Mouse (Mus musculus) heart, postnatal 10 days (tissue): ENCODE data around the gene Ankrd33. TPM values are rescaled to one million over a fixed set of nuclear protein-coding genes. Genes with fewer than 3 reads are reported as not detected.

Experiments
- DNase-seq, 2 experiments: peaks; one replicate each; pipeline ENCODE4 v3.0.0; 2021
- intact Hi-C: fragments of 180-260 bp; cut with DNase I; formaldehyde crosslinking; loops from one replicate; pipeline ENCODE4 v1.15.1; 2025
- total RNA-seq, 2 experiments: library from RNA; stranded (reverse); gene quantifications; 2 replicates each; pipeline ENCODE4 v1.2.3; 2021

Ankrd33 gene
- total RNA-seq: not detected

GRCm38 (mm10) chr15:101115511-101116110 lies at the start of gene Ankrd33:
Ankrd33 (plus strand) TSS chr15:101115755.
- intact Hi-C loops: no loop called here
- no peak for DNase-seq

- DNase-seq: no peak
- intact Hi-C loops: loop anchor here (5.0 kb wide), 1 partner anchor 41 kb away; no protein-coding TSS in a partner anchor
These were observed 49.1 kb upstream of the Ankrd33 start for GRCm38 (mm10) chr15:101066364-101066847.

GRCm38 (mm10) chr15:101066920-101067696 lies 48.4 kb upstream of the Ankrd33 start:
- intact Hi-C loops: loop anchor here (5.0 kb wide), 1 partner anchor 40 kb away; no protein-coding TSS in a partner anchor
- no peak for DNase-seq

GRCm38 (mm10) chr15:101068029-101068428 lies 47.5 kb upstream of the Ankrd33 start:
- DNase-seq: peak; percentile 66 to 68
- intact Hi-C loops: loop anchor here (5.0 kb wide), 1 partner anchor 39 kb away; no protein-coding TSS in a partner anchor

- DNase-seq: no peak
- intact Hi-C loops: loop anchor here (5.0 kb wide), 1 partner anchor 39 kb away; no protein-coding TSS in a partner anchor
These were observed 46.9 kb upstream of the Ankrd33 start for GRCm38 (mm10) chr15:101068671-101069070.

GRCm38 (mm10) chr15:101069641-101070190 lies 45.8 kb upstream of the Ankrd33 start:
- DNase-seq: no peak
- intact Hi-C loops: loop anchor here (5.0 kb wide), 1 partner anchor 38 kb away; no protein-coding TSS in a partner anchor

- intact Hi-C loops: no loop called here
- no peak for DNase-seq
These were observed 44.8 kb upstream of the Ankrd33 start for GRCm38 (mm10) chr15:101070762-101071161.

GRCm38 (mm10) chr15:101072736-101073135 lies 42.8 kb upstream of the Ankrd33 start:
- intact Hi-C loops: no loop called here
- DNase-seq: no peak

GRCm38 (mm10) chr15:101074067-101074466 lies 41.5 kb upstream of the Ankrd33 start:
- intact Hi-C loops: no loop called here
- no peak for DNase-seq

- DNase-seq: no peak
- intact Hi-C loops: no loop called here
These were observed 40.4 kb upstream of the Ankrd33 start for GRCm38 (mm10) chr15:101075150-101075549.

GRCm38 (mm10) chr15:101075656-101076055 lies 39.9 kb upstream of the Ankrd33 start:
- DNase-seq: no peak
- intact Hi-C loops: no loop called here

- no peak for DNase-seq
These were observed 39.2 kb upstream of the Ankrd33 start for GRCm38 (mm10) chr15:101076071-101077000.

GRCm38 (mm10) chr15:101077001-101077812 lies 38.3 kb upstream of the Ankrd33 start:
- intact Hi-C loops: no loop called here
- DNase-seq: no peak

More at GRCm38 (mm10) chr15:101076071-101077000, 39.2 kb upstream of the Ankrd33 start:
- intact Hi-C loops: no loop called here

- intact Hi-C loops: loop anchor here (2.0 kb wide), 1 partner anchor 27 kb away; no protein-coding TSS in a partner anchor
These were observed 37.5 kb upstream of the Ankrd33 start, which contains the start of gene Fignl2 for GRCm38 (mm10) chr15:101077813-101078730. Fignl2 (minus strand) TSS chr15:101078567.

GRCm38 (mm10) chr15:101078731-101079156 lies 36.8 kb upstream of the Ankrd33 start:
- DNase-seq: peak; percentile 89
- intact Hi-C loops: loop anchor here (2.0 kb wide), 1 partner anchor 26 kb away; no protein-coding TSS in a partner anchor

More at GRCm38 (mm10) chr15:101077813-101078730, 37.5 kb upstream of the Ankrd33 start, which contains the start of gene Fignl2:
- peak in 1 of 2 experiments; percentile 51 for DNase-seq

GRCm38 (mm10) chr15:101080031-101080520 lies 35.5 kb upstream of the Ankrd33 start:
- intact Hi-C loops: no loop called here
- no peak for DNase-seq

GRCm38 (mm10) chr15:101081035-101081548 lies 34.5 kb upstream of the Ankrd33 start:
- intact Hi-C loops: no loop called here
- no peak for DNase-seq
